Mouse (Mus musculus) liver, embryonic 15.5 days (tissue): ENCODE results near the gene Abcc2. TPM values are rescaled to one million over a fixed set of nuclear protein-coding genes. Genes with fewer than 3 reads are reported as not detected.

Experiments used
- ATAC-seq: fragments of 200-750 bp; cut with Nextera tagmentation; 2 replicates; pipeline ENCODE4 v1.8.0; 2017; ENCODE audit warnings: moderate number of reproducible peaks, mild to moderate bottlenecking, moderate library complexity; ENCODE audit not compliant: insufficient read depth
- H3K27ac ChIP-seq: fragments of 300-500 bp; sonication (generic); replicated peaks from 2 replicates; pipeline ENCODE4 v1.5.1; 2015; ENCODE audit warnings: mild to moderate bottlenecking, inconsistent platforms
- H3K27me3 ChIP-seq: fragments of 300-500 bp; sonication (generic); 2 replicates; pipeline ENCODE4 v1.6.1; 2015; ENCODE audit warnings: mild to moderate bottlenecking, inconsistent platforms
- H3K36me3 ChIP-seq: fragments of 300-500 bp; sonication (generic); replicated peaks from 2 replicates; pipeline ENCODE4 v1.6.1; 2015; ENCODE audit warnings: moderate library complexity, mild to moderate bottlenecking, inconsistent platforms
- H3K4me1 ChIP-seq: fragments of 300-500 bp; sonication (generic); replicated peaks from 2 replicates; pipeline ENCODE4 v1.6.1; 2015; ENCODE audit warnings: inconsistent platforms
- H3K4me2 ChIP-seq: fragments of 300-500 bp; sonication (generic); 2 replicates; pipeline ENCODE4 v1.6.1; 2015; ENCODE audit warnings: moderate library complexity, mild to moderate bottlenecking, inconsistent platforms
- H3K4me3 ChIP-seq: fragments of 300-500 bp; sonication (generic); replicated peaks from 2 replicates; pipeline ENCODE4 v1.5.1; 2015; ENCODE audit warnings: mild to moderate bottlenecking, inconsistent platforms
- H3K9ac ChIP-seq: fragments of 300-500 bp; sonication (generic); 2 replicates; pipeline ENCODE4 v1.6.1; 2015; ENCODE audit warnings: moderate library complexity, mild to moderate bottlenecking, inconsistent platforms
- H3K9me3 ChIP-seq: fragments of 300-500 bp; sonication (generic); replicated peaks from 2 replicates; pipeline ENCODE4 v1.6.1; 2016; ENCODE audit warnings: inconsistent platforms
- WGBS: fragments of 180-500 bp; shearing (Covaris S2); methylation state at CpG from one replicate; pipeline ENCODE4 v1.1.7; 2015; ENCODE audit warnings: mixed read lengths; ENCODE audit not compliant: insufficient replicate concordance; 5-methylcytosine and 5-hydroxymethylcytosine counted together
- polyA plus RNA-seq: library from polyadenylated mRNA; unstranded; fragments of >200 nt; fragmentation: Nextera tagmentation; extraction: Ambion mirVana; gene quantifications from 2 replicates; pipeline ENCODE4 v1.2.1, GENCODE M21; 2015

The Abcc2 gene
- polyA plus RNA-seq, 1 experiment from 2014 or later: 10.6 TPM

- Histone ChIP-seq H3K36me3 (no peaks in the 10 kb centered on the region), H3K27me3 (peaks cover 27% of the 10 kb centered on the region), H3K27ac (no peak overlapping the region), H3K4me3 (no peak overlapping the region), H3K4me1 (peaks cover 24% of the 10 kb centered on the region), H3K9ac (no peak overlapping the region), H3K4me2 (no peak overlapping the region), H3K9me3 (no peaks in the 10 kb centered on the region)
- 73% methylated on average over 7 of the region's 7 CpGs for WGBS
- ATAC-seq: no peak
Observed at GRCm38 (mm10) chr19:43881615-43882014, 99.6 kb downstream of the Abcc2 start.

- H3K27ac ChIP-seq: no peak overlapping the region
- no peak overlapping the region for H3K9ac ChIP-seq
- no peak overlapping the region for H3K4me3 ChIP-seq
- H3K9me3 ChIP-seq: no peaks in the 10 kb centered on the region
- no peak overlapping the region for H3K4me2 ChIP-seq
- no peak for ATAC-seq
- WGBS: 37% methylated on average over 18 of the region's 18 CpGs
- no peaks in the 10 kb centered on the region for H3K36me3 ChIP-seq
- H3K4me1 ChIP-seq: peaks cover 27% of the 10 kb centered on the region
- H3K27me3 ChIP-seq: peaks cover 27% of the 10 kb centered on the region
Observed at GRCm38 (mm10) chr19:43882895-43883573, 101.0 kb downstream of the Abcc2 start.

- H3K9ac ChIP-seq: no peak overlapping the region
- 22% methylated on average over 13 of the region's 13 CpGs for WGBS
- H3K4me2 ChIP-seq: peak overlapping the region; percentile 37
- H3K4me1 ChIP-seq: peaks cover 21% of the 10 kb centered on the region
- ATAC-seq: peak; percentile 44; the same call in 1 of the 2 replicates
- no peak overlapping the region for H3K27ac ChIP-seq
- peaks cover 11% of the 10 kb centered on the region for H3K27me3 ChIP-seq
- H3K9me3 ChIP-seq: no peaks in the 10 kb centered on the region
- no peak overlapping the region for H3K4me3 ChIP-seq
- H3K36me3 ChIP-seq: no peaks in the 10 kb centered on the region
Observed at GRCm38 (mm10) chr19:43884668-43885498, 102.9 kb downstream of the Abcc2 start.

- no peaks in the 10 kb centered on the region for H3K27me3 ChIP-seq
- no peak overlapping the region for H3K4me3 ChIP-seq
- no peak for ATAC-seq
- H3K9ac ChIP-seq: no peak overlapping the region
- H3K4me2 ChIP-seq: no peak overlapping the region
- peaks cover 19% of the 10 kb centered on the region for H3K4me1 ChIP-seq
- 68% methylated on average over 12 of the region's 12 CpGs for WGBS
- no peaks in the 10 kb centered on the region for H3K36me3 ChIP-seq
- no peak overlapping the region for H3K27ac ChIP-seq
- no peaks in the 10 kb centered on the region for H3K9me3 ChIP-seq
Observed at GRCm38 (mm10) chr19:43886371-43887099, 104.5 kb downstream of the Abcc2 start.

- H3K27me3 ChIP-seq: no peaks in the 10 kb centered on the region
- no peaks in the 10 kb centered on the region for H3K9me3 ChIP-seq
- H3K4me2 ChIP-seq: no peak overlapping the region
- 60% methylated on average over 5 of the region's 5 CpGs for WGBS
- H3K36me3 ChIP-seq: no peaks in the 10 kb centered on the region
- H3K9ac ChIP-seq: no peak overlapping the region
- no peak overlapping the region for H3K4me3 ChIP-seq
- ATAC-seq: no peak
- H3K27ac ChIP-seq: no peak overlapping the region
- H3K4me1 ChIP-seq: peaks cover 19% of the 10 kb centered on the region
Observed at GRCm38 (mm10) chr19:43887242-43887641, 105.2 kb downstream of the Abcc2 start.

GRCm38 (mm10) chr19:43887725-43888124 lies 105.7 kb downstream of the Abcc2 start:
- Histone ChIP-seq H3K27ac (no peak overlapping the region), H3K9ac (no peak overlapping the region), H3K4me2 (no peak overlapping the region), H3K36me3 (no peaks in the 10 kb centered on the region), H3K4me3 (no peak overlapping the region), H3K27me3 (no peaks in the 10 kb centered on the region), H3K4me1 (peaks cover 19% of the 10 kb centered on the region), H3K9me3 (no peaks in the 10 kb centered on the region)
- no peak for ATAC-seq
- WGBS: 68% methylated on average over 2 of the region's 2 CpGs

Other genes with a start within 250 kb of the Abcc2 start
- gene Nkx2-3, start 169.9 kb upstream of the Abcc2 start, polyA plus RNA-seq: 0.14 and 0.28 TPM in 2 replicates
- gene Slc25a28, start 107.3 kb upstream of the Abcc2 start, polyA plus RNA-seq: 5.1 and 5.7 TPM in 2 replicates
- 2.4 and 2.5 TPM in 2 replicates for gene Entpd7, start 92.5 kb upstream of the Abcc2 start, polyA plus RNA-seq
- gene Cutc, start 29.2 kb upstream of the Abcc2 start, polyA plus RNA-seq: 8.9 and 11.4 TPM in 2 replicates
- 4.4 and 4.5 TPM in 2 replicates for gene Cox15, start 29.2 kb upstream of the Abcc2 start, polyA plus RNA-seq
- 2.5 and 2.7 TPM in 2 replicates for gene Dnmbp, start 158.0 kb downstream of the Abcc2 start, polyA plus RNA-seq
- 81.5 and 93.1 TPM in 2 replicates for gene Cpn1, start 204.4 kb downstream of the Abcc2 start, polyA plus RNA-seq
- gene Cyp2c23, start 247.0 kb downstream of the Abcc2 start, polyA plus RNA-seq: 26.7 and 31.2 TPM in 2 replicates